Mouse (Mus musculus): ENCODE data around the gene Lipc. TPM values are rescaled to one million over a fixed set of nuclear protein-coding genes. Genes with fewer than 3 reads are reported as not detected.

Gene Lipc
- total and polyA plus RNA-seq, 3 experiments: 0.14 to 0.25 TPM; not detected in 1

DNA sequence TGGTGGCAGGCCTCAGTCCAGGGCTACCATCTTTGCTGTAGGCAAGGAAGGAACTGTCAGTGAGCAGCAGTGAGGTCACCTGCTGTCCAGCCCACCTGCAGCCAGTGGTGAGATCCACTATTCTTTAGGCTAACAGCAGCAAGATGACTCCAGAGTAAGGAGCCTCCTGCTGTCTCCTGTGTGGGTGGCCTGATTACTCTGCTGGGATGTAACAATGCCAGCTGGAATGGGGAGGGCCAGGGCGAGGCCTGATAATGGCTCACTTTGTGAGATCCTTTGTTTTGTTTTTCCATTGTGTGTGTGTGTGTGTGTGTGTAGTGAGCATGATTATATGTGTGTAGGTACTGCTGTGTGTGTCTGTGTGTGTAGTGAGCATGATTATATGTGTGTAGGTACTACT, 134.6 kb downstream of the Lipc start:
- TF ChIP-seq CTCF (IDR thresholded peaks at IDR 0.05) (no peak), EP300 (IDR thresholded peaks at IDR 0.05; ENCODE audit: insufficient read depth, low read depth, low read length) (no peak), POLR2A (IDR thresholded peaks at IDR 0.05; ENCODE audit: insufficient read depth, low read depth, low read length) (no peak)
- intact Hi-C loops (cut with DNase I): no loop called here
- Histone ChIP-seq H3K4me1 (ENCODE audit: control insufficient read depth, insufficient read depth, low read length) (no peaks in the 10 kb centered on the region), H3K27me3 (ENCODE audit: control insufficient read depth, insufficient read depth, low read length) (no peaks in the 10 kb centered on the region; the same call in 1 of the 2 replicates), H3K27ac (no peak overlapping the region), H3K4me3 (no peak overlapping the region), H3K36me3 (ENCODE audit: control insufficient read depth, insufficient read depth, low read length) (no peaks in the 10 kb centered on the region), H3K79me2 (replicated peaks; ENCODE audit: control insufficient read depth, insufficient read depth, low read length) (no peaks in the 10 kb centered on the region), H3K9ac (ENCODE audit: low read depth, low read length) (no peak overlapping the region)
- WGBS: 68% methylated on average over 1 of the region's 1 CpGs
- no peak for DNase-seq

- no peak for DNase-seq
- Histone ChIP-seq H3K27me3 (ENCODE audit: control insufficient read depth, insufficient read depth, low read length) (no peaks in the 10 kb centered on the region; the same call in 1 of the 2 replicates), H3K4me1 (ENCODE audit: control insufficient read depth, insufficient read depth, low read length) (no peaks in the 10 kb centered on the region), H3K4me3 (no peak overlapping the region), H3K27ac (no peak overlapping the region), H3K36me3 (ENCODE audit: control insufficient read depth, insufficient read depth, low read length) (no peaks in the 10 kb centered on the region), H3K79me2 (replicated peaks; ENCODE audit: control insufficient read depth, insufficient read depth, low read length) (no peaks in the 10 kb centered on the region), H3K9ac (ENCODE audit: low read depth, low read length) (no peak overlapping the region)
- WGBS: 89% methylated on average over 14 of the region's 14 CpGs
- no peak for TF ChIP-seq EP300 (IDR thresholded peaks at IDR 0.05; ENCODE audit: insufficient read depth, low read depth, low read length)
- TF ChIP-seq POLR2A (IDR thresholded peaks at IDR 0.05; ENCODE audit: insufficient read depth, low read depth, low read length): no peak
- TF ChIP-seq CTCF (IDR thresholded peaks at IDR 0.05): no peak
- intact Hi-C loops (cut with DNase I): no loop called here
Measured at GRCm38 (mm10) chr9:70816701-70817305, 135.2 kb downstream of the Lipc start.

- no peaks in the 10 kb centered on the region for H3K36me3 ChIP-seq (ENCODE audit: control insufficient read depth, insufficient read depth, low read length)
- intact Hi-C loops (cut with DNase I): no loop called here
- H3K79me2 ChIP-seq (replicated peaks; ENCODE audit: control insufficient read depth, insufficient read depth, low read length): no peaks in the 10 kb centered on the region
- no peak overlapping the region for H3K27ac ChIP-seq
- TF ChIP-seq CTCF (IDR thresholded peaks at IDR 0.05) (no peak), EP300 (IDR thresholded peaks at IDR 0.05; ENCODE audit: insufficient read depth, low read depth, low read length) (no peak)
- DNase-seq: no peak
- H3K27me3 ChIP-seq (ENCODE audit: control insufficient read depth, insufficient read depth, low read length): no peaks in the 10 kb centered on the region
- H3K4me3 ChIP-seq: no peak overlapping the region
- no peaks in the 10 kb centered on the region; the same call in 1 of the 2 replicates for H3K4me1 ChIP-seq (ENCODE audit: control insufficient read depth, insufficient read depth, low read length)
- 95% methylated on average over 12 of the region's 12 CpGs for WGBS
- H3K9ac ChIP-seq (ENCODE audit: low read depth, low read length): no peak overlapping the region
Measured at GRCm38 (mm10) chr9:70812551-70812950, 139.5 kb downstream of the Lipc start.

DNA sequence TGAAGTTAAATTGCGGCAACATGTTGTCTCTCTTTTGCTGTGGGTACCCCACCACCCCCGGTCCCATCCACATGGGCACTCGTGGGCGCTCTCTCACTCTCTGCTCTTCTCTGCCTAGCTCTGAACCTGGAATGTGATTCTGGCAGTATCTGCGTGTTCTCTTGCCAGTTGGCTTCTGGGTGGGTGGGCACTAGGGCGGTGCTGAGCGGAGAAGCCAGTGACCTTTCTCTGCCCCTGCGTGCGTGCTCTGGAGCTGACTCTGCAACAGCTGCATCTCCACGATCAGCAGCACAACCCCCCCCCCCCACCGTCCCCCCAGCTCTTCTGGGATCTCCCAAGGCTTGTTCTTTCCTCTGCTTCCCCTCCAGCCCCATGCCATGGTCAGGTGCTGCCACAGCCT, 144.3 kb downstream of the Lipc start:
- intact Hi-C loops (cut with DNase I): no loop called here
- TF ChIP-seq POLR2A (IDR thresholded peaks at IDR 0.05; ENCODE audit: insufficient read depth, low read depth, low read length) (no peak), EP300 (IDR thresholded peaks at IDR 0.05; ENCODE audit: insufficient read depth, low read depth, low read length) (no peak), CTCF (IDR thresholded peaks at IDR 0.05) (no peak)

DNA sequence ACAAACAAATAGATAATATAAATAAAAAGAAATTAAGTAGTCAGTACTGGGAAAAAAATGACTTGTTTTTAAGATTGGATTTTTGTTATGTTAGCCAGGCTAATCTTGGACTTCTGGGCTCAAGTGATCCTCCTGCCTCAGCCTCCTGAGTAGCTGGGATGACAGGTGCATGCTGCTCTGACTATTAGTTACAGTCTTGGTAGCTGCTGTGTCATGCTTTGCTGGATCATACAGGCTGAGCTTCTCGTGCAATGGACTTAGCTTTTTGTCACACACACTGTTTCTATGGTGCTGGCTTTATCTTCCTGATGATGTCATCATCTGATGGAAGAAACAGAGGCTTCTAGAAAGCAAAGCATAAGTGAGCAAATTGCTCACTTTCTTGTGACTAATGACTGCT, 146.0 kb downstream of the Lipc start:
- Histone ChIP-seq H3K36me3 (ENCODE audit: control insufficient read depth, insufficient read depth, low read length) (no peaks in the 10 kb centered on the region), H3K9ac (ENCODE audit: low read depth, low read length) (no peak overlapping the region), H3K27ac (no peak overlapping the region), H3K4me1 (ENCODE audit: control insufficient read depth, insufficient read depth, low read length) (no peaks in the 10 kb centered on the region; the same call in 1 of the 2 replicates), H3K79me2 (replicated peaks; ENCODE audit: control insufficient read depth, insufficient read depth, low read length) (no peaks in the 10 kb centered on the region), H3K27me3 (ENCODE audit: control insufficient read depth, insufficient read depth, low read length) (no peaks in the 10 kb centered on the region), H3K4me3 (no peak overlapping the region)
- TF ChIP-seq POLR2A (IDR thresholded peaks at IDR 0.05; ENCODE audit: insufficient read depth, low read depth, low read length) (no peak), CTCF (IDR thresholded peaks at IDR 0.05) (no peak), EP300 (IDR thresholded peaks at IDR 0.05; ENCODE audit: insufficient read depth, low read depth, low read length) (no peak)
- DNase-seq: no peak
- intact Hi-C loops (cut with DNase I): no loop called here
- 59% methylated on average over 1 of the region's 1 CpGs for WGBS

More for the DNA sequence above, 144.3 kb downstream of the Lipc start:
- no peaks in the 10 kb centered on the region for H3K27me3 ChIP-seq (ENCODE audit: control insufficient read depth, insufficient read depth, low read length)
- H3K79me2 ChIP-seq (replicated peaks; ENCODE audit: control insufficient read depth, insufficient read depth, low read length): no peaks in the 10 kb centered on the region
- no peaks in the 10 kb centered on the region; the same call in 1 of the 2 replicates for H3K4me1 ChIP-seq (ENCODE audit: control insufficient read depth, insufficient read depth, low read length)
- peak in 1 of 2 experiments; percentile 40 for DNase-seq
- WGBS: 59% methylated on average over 11 of the region's 11 CpGs
- H3K9ac ChIP-seq (ENCODE audit: low read depth, low read length): no peak overlapping the region
- no peak overlapping the region for H3K27ac ChIP-seq
- no peak overlapping the region for H3K4me3 ChIP-seq
- no peaks in the 10 kb centered on the region for H3K36me3 ChIP-seq (ENCODE audit: control insufficient read depth, insufficient read depth, low read length)

DNA sequence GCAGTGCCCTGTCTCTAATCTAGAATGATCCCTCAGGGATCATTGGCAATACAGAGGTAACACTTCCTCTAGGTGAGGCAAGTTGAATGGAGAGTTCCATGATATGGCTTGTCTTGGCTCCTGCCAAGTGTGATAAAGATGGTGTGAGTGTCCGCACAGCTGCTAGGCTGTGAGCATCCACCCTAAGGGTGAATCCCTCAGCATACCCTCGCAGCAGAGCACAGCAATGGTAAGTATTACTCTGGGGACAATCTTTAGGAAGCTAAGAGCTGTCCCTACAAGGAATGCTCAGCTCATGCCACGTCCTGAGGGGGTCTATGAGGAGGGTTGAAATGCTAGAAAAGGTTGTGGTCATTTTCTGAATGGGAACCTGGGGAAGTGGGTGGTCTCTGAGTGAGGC, 149.2 kb downstream of the Lipc start:
- no peaks in the 10 kb centered on the region for H3K27me3 ChIP-seq (ENCODE audit: control insufficient read depth, insufficient read depth, low read length)
- H3K4me1 ChIP-seq (ENCODE audit: control insufficient read depth, insufficient read depth, low read length): no peaks in the 10 kb centered on the region
- H3K27ac ChIP-seq: no peak overlapping the region
- DNase-seq: no peak
- intact Hi-C loops (cut with DNase I): no loop called here
- no peaks in the 10 kb centered on the region for H3K79me2 ChIP-seq (replicated peaks; ENCODE audit: control insufficient read depth, insufficient read depth, low read length)
- WGBS: 82% methylated on average over 3 of the region's 3 CpGs
- no peak overlapping the region for H3K9ac ChIP-seq (ENCODE audit: low read depth, low read length)
- TF ChIP-seq POLR2A (IDR thresholded peaks at IDR 0.05; ENCODE audit: insufficient read depth, low read depth, low read length) (no peak), CTCF (IDR thresholded peaks at IDR 0.05) (no peak), EP300 (IDR thresholded peaks at IDR 0.05; ENCODE audit: insufficient read depth, low read depth, low read length) (no peak)
- H3K36me3 ChIP-seq (ENCODE audit: control insufficient read depth, insufficient read depth, low read length): no peaks in the 10 kb centered on the region
- H3K4me3 ChIP-seq: no peak overlapping the region
